8 mouse cellular contexts compared by ENCODE assay signal in genomic region chr7:28393272-28393951, GRCm38 (mm10). TPM values are rescaled to one million over a fixed set of nuclear protein-coding genes. Genes with fewer than 3 reads are reported as not detected.
A peak's percentile ranks its signal among the peaks of the same experiment; 100 is the strongest.
DNase-seq lines count a peak whose midpoint lies in the region; ATAC-seq and TF ChIP-seq lines count a peak whose summit lies in the region.

No protein-coding gene starts in this region.

- peaks cover 61% of the 10 kb centered on the region for H3K36me3 ChIP-seq in limb, embryonic 14.5 days (ENCODE audit: control insufficient read depth, insufficient read depth, low read length)
- peaks cover 20% of the 10 kb centered on the region for H3K36me3 ChIP-seq in stomach, postnatal 0 days (ENCODE audit: control insufficient read depth, insufficient read depth, low read length)

- no peak for TF ChIP-seq CTCF in gastrocnemius, adult 2 months (IDR thresholded peaks at IDR 0.05)
- no peak; the same call in 1 of the 2 replicates for TF ChIP-seq CTCF in stomach, postnatal 0 days (IDR thresholded peaks at IDR 0.05; ENCODE audit: low read depth)

- no peak for TF ChIP-seq POLR2A in limb, embryonic 14.5 days (IDR thresholded peaks at IDR 0.05; ENCODE audit: borderline replicate concordance, extremely low read depth, insufficient read depth, insufficient read length)

- peaks cover 8% of the 10 kb centered on the region for H3K4me1 ChIP-seq in limb, embryonic 14.5 days (ENCODE audit: control insufficient read depth, insufficient read depth, low read length)
- H3K4me1 ChIP-seq in stomach, postnatal 0 days (replicated peaks; ENCODE audit: control insufficient read depth, insufficient read depth): peaks cover 3% of the 10 kb centered on the region; the same call in 1 of the 2 replicates

- TF ChIP-seq EP300 in stomach, postnatal 0 days (optimal IDR thresholded peaks at IDR 0.05): no peak

- H3K27me3 ChIP-seq in limb, embryonic 14.5 days (ENCODE audit: control insufficient read depth, insufficient read depth, low read length): no peaks in the 10 kb centered on the region
- H3K27me3 ChIP-seq in stomach, postnatal 0 days (ENCODE audit: control insufficient read depth, insufficient read depth, low read length): no peaks in the 10 kb centered on the region

- no peak for DNase-seq in gastrocnemius, adult 2 months
- no peak for DNase-seq in gastrocnemius, postnatal 10 days
- DNase-seq in urinary bladder, postnatal 14 days (ENCODE audit: low spot score): peak; percentile 3
- no peak for DNase-seq in urinary bladder, adult 2 months (ENCODE audit: low spot score)
- DNase-seq in limb, embryonic 14.5 days (ENCODE audit: low spot score): no peak
- no peak for DNase-seq in stomach, postnatal 0 days (ENCODE audit: low spot score)
- DNase-seq in cerebellum, postnatal 4 days (ENCODE audit: low spot score in 2 of 2): no peak

- intact Hi-C loops in gastrocnemius, adult 2 months (cut with DNase I): no loop called here

- no peaks in the 10 kb centered on the region for H3K9me3 ChIP-seq in limb, embryonic 14.5 days (ENCODE audit: control insufficient read depth, low read length)
- H3K9me3 ChIP-seq in stomach, postnatal 0 days (ENCODE audit: control insufficient read depth, low read length): no peaks in the 10 kb centered on the region

- peak overlapping the region; percentile 91 for H3K4me2 ChIP-seq in limb, embryonic 14.5 days (replicated peaks; ENCODE audit: low read depth, low read length, severe bottlenecking)
- H3K4me2 ChIP-seq in stomach, postnatal 0 days (replicated peaks; ENCODE audit: low read depth): peak overlapping the region; percentile 96

- H3K9ac ChIP-seq in limb, embryonic 14.5 days (ENCODE audit: low read depth, low read length, severe bottlenecking): peak overlapping the region; percentile 80
- H3K9ac ChIP-seq in stomach, postnatal 0 days (ENCODE audit: low read length): peak overlapping the region; percentile 84

- 5% methylated on average over 19 of the region's 22 CpGs for WGBS in limb, embryonic 14.5 days
- 6% methylated on average over 22 of the region's 22 CpGs for WGBS in stomach, postnatal 0 days

- peak overlapping the region; percentile 92 for H3K4me3 ChIP-seq in gastrocnemius, adult 2 months
- peak overlapping the region; percentile 91 for H3K4me3 ChIP-seq in limb, embryonic 14.5 days (replicated peaks; ENCODE audit: low read length)
- H3K4me3 ChIP-seq in stomach, postnatal 0 days (ENCODE audit: low read depth, low read length): peak overlapping the region; percentile 82

- H3K27ac ChIP-seq in gastrocnemius, adult 2 months: peak overlapping the region; percentile 94
- peak overlapping the region; percentile 44 for H3K27ac ChIP-seq in limb, embryonic 14.5 days (replicated peaks; ENCODE audit: low read depth, low read length)
- peak overlapping the region; percentile 83 for H3K27ac ChIP-seq in stomach, postnatal 0 days (replicated peaks)

- no peak for ATAC-seq in limb, embryonic 14.5 days (ENCODE audit: low FRiP score, low read depth)
- no peak; the same call in 1 of the 2 replicates for ATAC-seq in stomach, postnatal 0 days (ENCODE audit: low FRiP score, low TSS enrichment)
- no peak for ATAC-seq in erythroid progenitor cell, adult 5-6 weeks (replicated peaks; ENCODE audit: low FRiP score, poor library complexity, severe bottlenecking)

RNA-seq across cellular contexts. Expression of gene Paf1, which starts 0.7 kb away (rescaled TPM):
- total RNA-seq in gastrocnemius, adult 2 months (2021): 10 to 100 TPM; 31.0 to 35.0 TPM
- 10 to 100 TPM; 36.5 to 46.2 TPM for total RNA-seq in gastrocnemius, postnatal 10 days (2021)
- polyA plus RNA-seq in urinary bladder, adult 2 months (2012; rRNA removed): 108 and 130 TPM in 2 replicates
- polyA plus RNA-seq in limb, embryonic 14.5 days (2012; rRNA removed): 97.8 and 102 TPM in 2 replicates
- 54.2 and 63.1 TPM in 2 replicates for polyA plus RNA-seq in limb, embryonic 14.5 days (2014; fragmentation: Nextera tagmentation; extraction: Ambion mirVana)
- polyA plus RNA-seq in stomach, postnatal 0 days (2015; fragmentation: Nextera tagmentation; extraction: Ambion mirVana): 35.9 and 38.6 TPM in 2 replicates
- 21.4 and 56.6 TPM in 2 replicates for total RNA-seq in erythroid progenitor cell, adult 5-6 weeks (2015; ENCODE audit: low replicate concordance)
- total RNA-seq in erythroid progenitor cell, adult 5-6 weeks (2017; ENCODE audit: low replicate concordance): 32.5 and 42.5 TPM in 2 replicates

RNA-seq across cellular contexts. Expression of gene Med29, which starts 0.9 kb away (rescaled TPM):
- total RNA-seq in gastrocnemius, adult 2 months (2021): 10 to 100 TPM; 22.1 to 28.3 TPM
- 10 to 100 TPM; 22.6 to 23.0 TPM for total RNA-seq in gastrocnemius, postnatal 10 days (2021)
- 25.6 and 30.8 TPM in 2 replicates for polyA plus RNA-seq in urinary bladder, adult 2 months (2012; rRNA removed)
- 47.5 and 61.6 TPM in 2 replicates for polyA plus RNA-seq in limb, embryonic 14.5 days (2012; rRNA removed)
- 46.6 and 49.9 TPM in 2 replicates for polyA plus RNA-seq in limb, embryonic 14.5 days (2014; fragmentation: Nextera tagmentation; extraction: Ambion mirVana)
- polyA plus RNA-seq in stomach, postnatal 0 days (2015; fragmentation: Nextera tagmentation; extraction: Ambion mirVana): 27.5 and 28.3 TPM in 2 replicates
- total RNA-seq in erythroid progenitor cell, adult 5-6 weeks (2015; ENCODE audit: low replicate concordance): 0.84 and 13.0 TPM in 2 replicates
- 2.6 and 4.4 TPM in 2 replicates for total RNA-seq in erythroid progenitor cell, adult 5-6 weeks (2017; ENCODE audit: low replicate concordance)

RNA-seq across cellular contexts. Expression of gene Zfp36, which starts 13.4 kb away (rescaled TPM):
- 10 to 100 TPM; 10.0 to 36.7 TPM for total RNA-seq in gastrocnemius, adult 2 months (2021)
- total RNA-seq in gastrocnemius, postnatal 10 days (2021): 10 to 100 TPM in 1 of 2 experiments, 1 to 10 TPM in 1; 8.1 to 10.5 TPM
- polyA plus RNA-seq in urinary bladder, adult 2 months (2012; rRNA removed): 33.5 and 34.1 TPM in 2 replicates
- 12.3 and 19.0 TPM in 2 replicates for polyA plus RNA-seq in limb, embryonic 14.5 days (2012; rRNA removed)
- 16.0 TPM in 2 replicates for polyA plus RNA-seq in limb, embryonic 14.5 days (2014; fragmentation: Nextera tagmentation; extraction: Ambion mirVana)
- 29.1 and 29.4 TPM in 2 replicates for polyA plus RNA-seq in stomach, postnatal 0 days (2015; fragmentation: Nextera tagmentation; extraction: Ambion mirVana)
- 39.8 and 50.5 TPM in 2 replicates for total RNA-seq in erythroid progenitor cell, adult 5-6 weeks (2015; ENCODE audit: low replicate concordance)
- total RNA-seq in erythroid progenitor cell, adult 5-6 weeks (2017; ENCODE audit: low replicate concordance): 3.9 and 6.4 TPM in 2 replicates

RNA-seq across cellular contexts. Expression of gene Plekhg2, which starts 21.0 kb away (rescaled TPM):
- total RNA-seq in gastrocnemius, adult 2 months (2021): 1 to 10 TPM; 4.0 to 7.5 TPM
- total RNA-seq in gastrocnemius, postnatal 10 days (2021): 10 to 100 TPM; 18.7 to 30.0 TPM
- 11.7 and 23.9 TPM in 2 replicates for polyA plus RNA-seq in urinary bladder, adult 2 months (2012; rRNA removed)
- 67.3 and 87.8 TPM in 2 replicates for polyA plus RNA-seq in limb, embryonic 14.5 days (2012; rRNA removed)
- polyA plus RNA-seq in limb, embryonic 14.5 days (2014; fragmentation: Nextera tagmentation; extraction: Ambion mirVana): 59.0 and 69.1 TPM in 2 replicates
- 13.4 and 15.1 TPM in 2 replicates for polyA plus RNA-seq in stomach, postnatal 0 days (2015; fragmentation: Nextera tagmentation; extraction: Ambion mirVana)
- 2.1 and 5.8 TPM in 2 replicates for total RNA-seq in erythroid progenitor cell, adult 5-6 weeks (2015; ENCODE audit: low replicate concordance)
- total RNA-seq in erythroid progenitor cell, adult 5-6 weeks (2017; ENCODE audit: low replicate concordance): 1.0 and 3.1 TPM in 2 replicates

RNA-seq across cellular contexts. Expression of gene Rps16, which starts 43.0 kb away (rescaled TPM):
- total RNA-seq in gastrocnemius, adult 2 months (2021): 100 to 1,000 TPM; 373 to 449 TPM
- total RNA-seq in gastrocnemius, postnatal 10 days (2021): 100 to 1,000 TPM; 757 to 807 TPM
- polyA plus RNA-seq in urinary bladder, adult 2 months (2012; rRNA removed): 1,939 and 2,023 TPM in 2 replicates
- polyA plus RNA-seq in limb, embryonic 14.5 days (2012; rRNA removed): 1,848 and 2,127 TPM in 2 replicates
- polyA plus RNA-seq in limb, embryonic 14.5 days (2014; fragmentation: Nextera tagmentation; extraction: Ambion mirVana): 1,280 and 1,345 TPM in 2 replicates
- 880 and 955 TPM in 2 replicates for polyA plus RNA-seq in stomach, postnatal 0 days (2015; fragmentation: Nextera tagmentation; extraction: Ambion mirVana)
- 892 and 1,114 TPM in 2 replicates for total RNA-seq in erythroid progenitor cell, adult 5-6 weeks (2015; ENCODE audit: low replicate concordance)
- total RNA-seq in erythroid progenitor cell, adult 5-6 weeks (2017; ENCODE audit: low replicate concordance): 132 and 239 TPM in 2 replicates

Comparison
In these comparisons a context has a peak if more than half of its experiments do, and no peak if none do; other contexts are left out.
1. H3K27ac ChIP-seq: peak in every context shown above with its lines; median percentile 94 in gastrocnemius, adult 2 months; 83 in stomach, postnatal 0 days; 44 in limb, embryonic 14.5 days.